Mouse (Mus musculus): ENCODE results near the gene Gnptab. TPM values are rescaled to one million over a fixed set of nuclear protein-coding genes. Genes with fewer than 3 reads are reported as not detected.
A peak's percentile ranks its signal among the peaks of the same experiment; 100 is the strongest.
"Not testable (repeated sequence)": the region's sequence is repeated elsewhere in the genome, so short reads cannot be mapped to it uniquely, and the experiment has no call there.

Gene Gnptab
- polyA plus RNA-seq, 1 experiment from 2014 or later = 10.1 TPM

DNA sequence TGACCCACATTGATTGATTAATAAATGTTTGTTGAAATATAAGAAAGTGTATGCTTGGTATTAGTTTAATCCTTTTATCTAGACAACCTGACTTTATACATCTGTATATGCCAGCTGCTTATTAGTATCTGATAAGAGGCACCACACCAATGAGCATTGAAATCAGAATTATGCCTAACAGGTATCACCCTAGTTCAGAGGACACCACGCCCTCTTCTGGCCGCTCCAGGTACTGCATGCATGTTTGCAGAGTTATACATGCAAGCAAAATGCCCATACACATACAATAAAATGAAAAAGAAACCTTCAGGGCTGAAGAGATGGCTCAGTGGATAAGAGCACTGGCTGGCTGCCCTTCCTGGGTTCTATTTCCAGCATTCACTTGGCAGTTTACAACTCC, 7.1 kb upstream of the Gnptab start:
- DNase-seq (ENCODE audit: low spot score) (no peak), ATAC-seq (replicated peaks; ENCODE audit: low FRiP score) (no peak)
- Histone ChIP-seq H3K36me3 (ENCODE audit: control insufficient read depth, insufficient read depth, low read length) (no peaks in the 10 kb centered on the region), H3K9ac (ENCODE audit: low read depth, low read length) (no peak overlapping the region), H3K9me3 (ENCODE audit: control insufficient read depth, low read length) (no peaks in the 10 kb centered on the region), H3K4me1 (replicated peaks; ENCODE audit: control insufficient read depth, insufficient read depth, low read length) (no peaks in the 10 kb centered on the region; the same call in 1 of the 2 replicates), H3K27ac (ENCODE audit: low read depth, low read length) (no peak overlapping the region), H3K27me3 (replicated peaks; ENCODE audit: control insufficient read depth, insufficient read depth, low read length) (no peaks in the 10 kb centered on the region), H3K4me3 (ENCODE audit: low read depth, low read length) (no peak overlapping the region), H3K4me2 (no peak overlapping the region)
- 4% methylated on average over 2 of the region's 2 CpGs for WGBS

DNA sequence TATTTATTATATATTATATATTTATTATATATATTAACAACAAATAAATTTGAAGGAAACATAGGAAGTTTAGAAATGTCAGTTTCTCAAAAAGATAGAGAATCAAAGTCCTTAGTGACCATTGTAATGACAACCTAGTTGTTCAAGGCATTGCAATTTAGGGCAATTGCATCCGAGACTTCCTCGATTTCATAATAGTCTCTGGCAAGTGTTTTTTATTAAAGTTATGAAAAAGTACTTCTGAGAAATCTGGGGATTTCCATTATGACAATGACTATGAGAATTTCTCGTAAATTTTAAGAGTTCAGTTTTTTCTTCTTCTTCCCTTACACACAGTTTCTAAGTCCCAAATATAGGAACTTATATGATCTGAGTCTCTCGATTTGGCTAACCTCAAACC, 6.5 kb upstream of the Gnptab start:
- H3K27ac ChIP-seq (ENCODE audit: low read depth, low read length) = no peak overlapping the region
- H3K9ac ChIP-seq (ENCODE audit: low read depth, low read length) = no peak overlapping the region
- no peak for DNase-seq (ENCODE audit: low spot score)
- H3K4me1 ChIP-seq (replicated peaks; ENCODE audit: control insufficient read depth, insufficient read depth, low read length) = no peaks in the 10 kb centered on the region; the same call in 1 of the 2 replicates
- no peak overlapping the region for H3K4me2 ChIP-seq
- H3K27me3 ChIP-seq (replicated peaks; ENCODE audit: control insufficient read depth, insufficient read depth, low read length) = no peaks in the 10 kb centered on the region
- ATAC-seq (replicated peaks; ENCODE audit: low FRiP score) = no peak
- H3K4me3 ChIP-seq (ENCODE audit: low read depth, low read length) = no peak overlapping the region
- no peaks in the 10 kb centered on the region for H3K36me3 ChIP-seq (ENCODE audit: control insufficient read depth, insufficient read depth, low read length)
- 82% methylated on average over 4 of the region's 4 CpGs for WGBS
- no peaks in the 10 kb centered on the region for H3K9me3 ChIP-seq (ENCODE audit: control insufficient read depth, low read length)

DNA sequence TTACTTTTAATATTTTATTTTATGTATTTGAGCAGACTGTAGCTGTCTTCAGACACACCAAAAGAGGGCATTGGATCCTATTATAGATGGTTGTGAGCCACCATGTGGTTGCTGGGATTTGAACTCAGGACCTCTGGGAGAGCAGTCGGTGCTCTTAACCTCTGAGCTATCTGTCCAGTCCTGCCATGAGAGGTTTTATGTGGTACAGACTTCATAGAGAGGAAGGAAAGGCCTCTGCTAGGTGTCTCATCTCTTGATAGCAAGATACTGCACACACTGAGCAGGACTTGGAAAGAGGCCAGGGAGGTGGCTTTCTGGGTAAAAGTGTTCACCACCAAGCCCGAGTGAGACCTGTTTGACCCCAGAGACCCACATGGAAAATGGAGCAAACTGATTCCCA, 6.0 kb upstream of the Gnptab start:
- not testable (repeated sequence) for DNase-seq (ENCODE audit: low spot score); H3K27me3 ChIP-seq (replicated peaks; ENCODE audit: control insufficient read depth, insufficient read depth, low read length); H3K9ac ChIP-seq (ENCODE audit: low read depth, low read length); ATAC-seq (replicated peaks; ENCODE audit: low FRiP score); H3K4me3 ChIP-seq (ENCODE audit: low read depth, low read length); H3K4me1 ChIP-seq (replicated peaks; ENCODE audit: control insufficient read depth, insufficient read depth, low read length); H3K36me3 ChIP-seq (ENCODE audit: control insufficient read depth, insufficient read depth, low read length); H3K27ac ChIP-seq (ENCODE audit: low read depth, low read length); H3K4me2 ChIP-seq; H3K9me3 ChIP-seq (ENCODE audit: control insufficient read depth, low read length)
- 66% methylated on average over 2 of the region's 2 CpGs for WGBS

DNA sequence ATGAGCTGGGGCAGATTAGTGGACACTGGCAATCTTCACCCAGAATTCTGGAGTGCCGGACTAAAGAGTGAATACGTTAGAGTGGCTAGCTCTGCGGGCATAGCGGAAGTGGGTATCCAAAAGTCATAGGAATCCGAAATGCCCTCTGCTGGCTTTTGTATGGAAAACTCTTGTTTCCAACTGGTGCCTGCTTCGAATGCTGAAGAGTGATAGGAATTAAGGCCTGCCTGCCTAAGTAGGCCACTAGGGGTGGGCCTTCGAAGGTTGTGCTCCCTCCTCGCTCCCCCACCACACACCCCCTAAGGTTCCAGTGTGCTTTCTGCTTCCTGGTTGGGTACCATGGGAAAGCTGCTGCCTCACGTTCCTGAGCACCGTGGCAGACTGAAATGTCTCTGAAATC, 3.9 kb upstream of the Gnptab start:
- H3K4me2 ChIP-seq = no peak overlapping the region
- H3K4me3 ChIP-seq (ENCODE audit: low read depth, low read length) = no peak overlapping the region
- no peak for ATAC-seq (replicated peaks; ENCODE audit: low FRiP score)

DNA sequence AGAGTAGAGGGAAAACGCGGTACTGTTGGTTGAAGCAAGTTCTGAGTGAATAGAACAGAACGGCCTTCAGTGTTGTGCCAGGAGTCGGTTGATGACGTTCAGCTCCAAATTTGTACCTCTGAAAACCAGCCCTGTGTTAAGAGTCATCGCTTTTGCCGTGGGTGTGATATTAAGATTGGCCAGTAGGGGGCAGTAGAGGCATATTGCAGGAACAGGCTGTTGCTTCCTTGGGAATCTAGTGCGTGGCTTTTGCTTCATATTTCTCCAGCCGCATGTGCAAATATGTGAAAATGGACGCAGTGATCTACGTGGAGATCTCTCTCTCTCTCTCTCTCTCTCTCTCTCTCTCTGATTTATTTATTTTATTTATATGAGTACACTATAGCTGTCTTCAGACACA, 2.2 kb upstream of the Gnptab start:
- 9% methylated on average over 11 of the region's 11 CpGs for WGBS
- H3K4me2 ChIP-seq = peak overlapping the region; percentile 27; the same call in 1 of the 2 replicates
- peaks cover 16% of the 10 kb centered on the region for H3K4me1 ChIP-seq (replicated peaks; ENCODE audit: control insufficient read depth, insufficient read depth, low read length)
- H3K9me3 ChIP-seq (ENCODE audit: control insufficient read depth, low read length) = no peaks in the 10 kb centered on the region
- no peak overlapping the region for H3K4me3 ChIP-seq (ENCODE audit: low read depth, low read length)
- no peaks in the 10 kb centered on the region for H3K27me3 ChIP-seq (replicated peaks; ENCODE audit: control insufficient read depth, insufficient read depth, low read length)
- H3K27ac ChIP-seq (ENCODE audit: low read depth, low read length) = no peak overlapping the region
- H3K9ac ChIP-seq (ENCODE audit: low read depth, low read length) = no peak overlapping the region
- H3K36me3 ChIP-seq (ENCODE audit: control insufficient read depth, insufficient read depth, low read length) = no peaks in the 10 kb centered on the region
- no peak for ATAC-seq (replicated peaks; ENCODE audit: low FRiP score)
- peak; percentile 80 for DNase-seq (ENCODE audit: low spot score)

More for the DNA sequence above, 3.9 kb upstream of the Gnptab start:
- Histone ChIP-seq H3K9me3 (ENCODE audit: control insufficient read depth, low read length) (no peaks in the 10 kb centered on the region), H3K27ac (ENCODE audit: low read depth, low read length) (no peak overlapping the region), H3K9ac (ENCODE audit: low read depth, low read length) (no peak overlapping the region), H3K4me1 (replicated peaks; ENCODE audit: control insufficient read depth, insufficient read depth, low read length) (no peaks in the 10 kb centered on the region; the same call in 1 of the 2 replicates), H3K27me3 (replicated peaks; ENCODE audit: control insufficient read depth, insufficient read depth, low read length) (no peaks in the 10 kb centered on the region), H3K36me3 (ENCODE audit: control insufficient read depth, insufficient read depth, low read length) (no peaks in the 10 kb centered on the region)
- no peak for DNase-seq (ENCODE audit: low spot score)
- 31% methylated on average over 10 of the region's 10 CpGs for WGBS

DNA sequence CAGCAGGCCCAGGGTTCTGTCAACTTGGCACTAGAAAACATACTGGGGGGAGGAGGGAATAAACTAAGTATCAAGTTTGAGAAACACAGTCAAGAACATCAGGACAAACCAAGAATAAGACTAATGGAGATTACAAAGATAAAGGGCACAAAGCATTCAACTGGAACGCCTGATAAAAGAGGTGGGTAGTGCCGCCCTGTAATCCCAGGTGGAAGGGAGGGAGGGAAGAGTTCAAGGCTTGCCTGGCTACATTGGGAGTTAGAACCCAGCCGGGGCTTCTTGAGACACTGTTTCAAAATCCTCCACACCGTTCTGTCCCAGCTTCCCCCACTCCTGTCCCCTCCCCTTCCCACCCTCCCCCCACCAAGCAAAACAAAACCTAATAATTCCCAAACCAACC, 1.3 kb upstream of the Gnptab start:
- H3K9ac ChIP-seq (ENCODE audit: low read depth, low read length) = no peak overlapping the region
- no peak for DNase-seq (ENCODE audit: low spot score)

DNA sequence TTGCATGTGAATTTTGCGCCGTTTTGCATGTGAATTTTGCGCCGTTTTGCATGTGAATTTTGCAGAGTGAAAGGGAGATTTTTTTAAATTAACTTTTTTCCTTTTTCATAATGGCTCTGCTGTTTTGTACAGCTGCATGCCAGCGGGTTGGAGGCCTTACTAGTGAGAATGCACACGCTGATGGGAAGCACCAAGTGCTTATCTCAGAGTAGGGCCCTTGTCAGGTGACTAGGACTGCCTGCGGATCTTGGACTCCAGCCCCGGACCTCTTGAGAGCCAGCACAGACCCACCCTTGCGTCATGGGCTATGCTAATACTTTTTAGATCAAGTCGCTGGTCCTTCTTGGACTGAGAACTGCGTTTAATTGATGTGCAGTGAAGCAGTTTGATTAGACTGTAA, 1.1 kb downstream of the Gnptab start:
- H3K4me3 ChIP-seq (ENCODE audit: low read depth, low read length) = peak overlapping the region; percentile 83
- no peaks in the 10 kb centered on the region for H3K9me3 ChIP-seq (ENCODE audit: control insufficient read depth, low read length)
- no peaks in the 10 kb centered on the region for H3K27me3 ChIP-seq (replicated peaks; ENCODE audit: control insufficient read depth, insufficient read depth, low read length)
- H3K4me1 ChIP-seq (replicated peaks; ENCODE audit: control insufficient read depth, insufficient read depth, low read length) = peaks cover 27% of the 10 kb centered on the region
- H3K27ac ChIP-seq (ENCODE audit: low read depth, low read length) = peak overlapping the region; percentile 75; the same call in 1 of the 2 replicates
- H3K4me2 ChIP-seq = peak overlapping the region; percentile 94
- ATAC-seq (replicated peaks; ENCODE audit: low FRiP score) (peak; percentile 83), DNase-seq (ENCODE audit: low spot score) (peak; percentile 47)
- peak overlapping the region; percentile 82 for H3K9ac ChIP-seq (ENCODE audit: low read depth, low read length)
- no peaks in the 10 kb centered on the region for H3K36me3 ChIP-seq (ENCODE audit: control insufficient read depth, insufficient read depth, low read length)
- WGBS = 2% methylated on average over 11 of the region's 11 CpGs

More for the DNA sequence above, 1.3 kb upstream of the Gnptab start:
- Histone ChIP-seq H3K9me3 (ENCODE audit: control insufficient read depth, low read length) (no peaks in the 10 kb centered on the region), H3K27ac (ENCODE audit: low read depth, low read length) (no peak overlapping the region), H3K4me3 (ENCODE audit: low read depth, low read length) (no peak overlapping the region), H3K4me1 (replicated peaks; ENCODE audit: control insufficient read depth, insufficient read depth, low read length) (peaks cover 22% of the 10 kb centered on the region), H3K27me3 (replicated peaks; ENCODE audit: control insufficient read depth, insufficient read depth, low read length) (no peaks in the 10 kb centered on the region), H3K4me2 (no peak overlapping the region), H3K36me3 (ENCODE audit: control insufficient read depth, insufficient read depth, low read length) (no peaks in the 10 kb centered on the region)
- ATAC-seq (replicated peaks; ENCODE audit: low FRiP score) = no peak
- 76% methylated on average over 4 of the region's 4 CpGs for whole genome bisulfite sequencing

DNA sequence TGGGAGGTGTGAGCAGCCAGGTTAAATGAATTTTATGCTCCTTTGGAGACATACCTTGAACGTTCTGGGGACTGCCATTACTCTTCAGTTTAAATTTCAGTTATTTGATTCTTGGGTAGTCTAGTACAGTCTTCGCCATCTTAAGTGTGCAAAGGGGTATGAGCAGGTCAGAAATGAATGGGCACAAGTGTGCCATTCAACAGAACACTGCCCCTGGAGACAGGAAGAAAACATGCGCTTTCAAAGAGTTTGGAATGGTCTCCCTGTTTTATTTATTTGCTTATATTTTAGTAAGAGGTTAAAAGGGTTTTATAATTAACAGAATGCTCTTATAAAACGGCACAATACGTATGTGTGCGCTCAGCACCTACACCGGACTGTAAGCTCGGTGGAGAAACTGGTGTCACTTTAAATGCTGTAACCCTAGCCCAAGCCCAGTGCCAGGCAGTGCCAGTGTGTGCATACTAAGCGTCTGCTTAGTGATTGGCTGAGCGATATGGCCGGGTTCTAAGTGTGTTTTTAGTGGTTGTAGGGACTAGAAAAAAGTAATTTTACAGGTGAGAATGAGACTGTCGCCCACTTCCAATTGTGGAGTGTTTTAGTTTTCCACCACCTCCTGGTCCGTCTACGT, 1.6 kb downstream of the Gnptab start:
- peak; percentile 1; the same call in 1 of the 2 replicates for ATAC-seq (replicated peaks; ENCODE audit: low FRiP score)
- Histone ChIP-seq H3K36me3 (ENCODE audit: control insufficient read depth, insufficient read depth, low read length) (no peaks in the 10 kb centered on the region), H3K27ac (ENCODE audit: low read depth, low read length) (no peak overlapping the region), H3K4me2 (peak overlapping the region; percentile 94), H3K27me3 (replicated peaks; ENCODE audit: control insufficient read depth, insufficient read depth, low read length) (no peaks in the 10 kb centered on the region), H3K9ac (ENCODE audit: low read depth, low read length) (no peak overlapping the region; the same call in 1 of the 2 replicates), H3K4me1 (replicated peaks; ENCODE audit: control insufficient read depth, insufficient read depth, low read length) (peaks cover 29% of the 10 kb centered on the region), H3K4me3 (ENCODE audit: low read depth, low read length) (peak overlapping the region; percentile 83), H3K9me3 (ENCODE audit: control insufficient read depth, low read length) (no peaks in the 10 kb centered on the region)
- DNase-seq (ENCODE audit: low spot score) = no peak
- WGBS = 56% methylated on average over 14 of the region's 14 CpGs

DNA sequence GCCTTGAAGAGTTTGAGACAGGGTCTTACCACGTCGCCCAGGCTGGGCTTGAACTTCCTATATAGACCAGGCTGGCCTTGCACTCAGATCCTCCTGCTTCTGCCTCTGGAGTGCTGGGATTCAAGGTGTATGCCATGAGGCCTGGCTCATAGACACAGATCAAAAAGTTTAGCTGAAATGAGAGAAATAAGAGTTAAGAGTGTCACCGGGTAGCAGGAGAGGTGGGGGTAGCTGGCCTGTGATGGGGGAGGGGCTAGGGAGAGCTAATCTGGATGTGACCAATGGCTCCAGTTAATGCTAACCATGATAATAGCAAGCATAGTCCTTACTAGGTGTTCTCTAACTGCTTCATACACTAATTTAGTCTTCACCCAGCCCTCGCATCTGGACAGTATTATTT, 2.4 kb downstream of the Gnptab start:
- no peaks in the 10 kb centered on the region for H3K9me3 ChIP-seq (ENCODE audit: control insufficient read depth, low read length)
- no peak overlapping the region for H3K9ac ChIP-seq (ENCODE audit: low read depth, low read length)
- ATAC-seq (replicated peaks; ENCODE audit: low FRiP score) (no peak), DNase-seq (ENCODE audit: low spot score) (no peak)
- H3K27me3 ChIP-seq (replicated peaks; ENCODE audit: control insufficient read depth, insufficient read depth, low read length) = no peaks in the 10 kb centered on the region
- WGBS = 66% methylated on average over 4 of the region's 4 CpGs
- H3K27ac ChIP-seq (ENCODE audit: low read depth, low read length) = no peak overlapping the region
- H3K4me3 ChIP-seq (ENCODE audit: low read depth, low read length) = no peak overlapping the region
- H3K4me2 ChIP-seq = peak overlapping the region; percentile 94
- no peaks in the 10 kb centered on the region for H3K36me3 ChIP-seq (ENCODE audit: control insufficient read depth, insufficient read depth, low read length)
- peaks cover 36% of the 10 kb centered on the region for H3K4me1 ChIP-seq (replicated peaks; ENCODE audit: control insufficient read depth, insufficient read depth, low read length)
